Mouse (Mus musculus) stomach, postnatal 0 days (tissue): Measurements from ENCODE around the gene Atxn1.

Source experiments
- CTCF ChIP-seq: IDR thresholded peaks from 2 replicates; pipeline ENCODE4 v1.5.1; 2016; ENCODE audit warnings: antibody characterized with exemption, low read depth, mild to moderate bottlenecking, moderate library complexity
- EP300 ChIP-seq: optimal IDR thresholded peaks from 2 replicates; pipeline ENCODE3; 2016; ENCODE audit warnings: antibody characterized with exemption

GRCm38 (mm10) chr13:45623846-45624245 lies 341.0 kb downstream of the Atxn1 start:
- TF ChIP-seq CTCF: no peak
- TF ChIP-seq EP300: no peak
